Mouse (Mus musculus): ENCODE measurements at regions not wholly inside any gene's neighbourhood (a gene's known extent, or its start where the extent isn't known, plus 50 kb on each side); places are given as distances from the start of the nearest gene placed in this dataset.

- TF ChIP-seq POLR2A (IDR thresholded peaks at IDR 0.05; ENCODE audit: insufficient read depth, low read depth, low read length) (no peak), CTCF (IDR thresholded peaks at IDR 0.05; ENCODE audit: insufficient read depth, low read depth, low read length) (no peak)
These were observed 279.5 kb upstream of the Id2 start for GRCm38 (mm10) chr12:25376451-25376850.
